Mouse (Mus musculus): ENCODE results near the gene Smap1.
"Not testable (repeated sequence)": the region's sequence is repeated elsewhere in the genome, so short reads cannot be mapped to it uniquely, and the experiment has no call there.

Smap1 gene

GRCm38 (mm10) chr1:23921711-23922529, at the start of gene Smap1:
Gene Smap1, minus strand, starts transcription at chr1:23922317.
- DNase-seq (ENCODE audit: low spot score), result peak; percentile 58

- not testable (repeated sequence) for DNase-seq (ENCODE audit: low spot score)
Measured at GRCm38 (mm10) chr1:23971159-23971558, 49.0 kb upstream of the Smap1 start.

- DNase-seq (ENCODE audit: low spot score), result no peak
Measured at GRCm38 (mm10) chr1:23968027-23968725, 46.1 kb upstream of the Smap1 start.

DNA sequence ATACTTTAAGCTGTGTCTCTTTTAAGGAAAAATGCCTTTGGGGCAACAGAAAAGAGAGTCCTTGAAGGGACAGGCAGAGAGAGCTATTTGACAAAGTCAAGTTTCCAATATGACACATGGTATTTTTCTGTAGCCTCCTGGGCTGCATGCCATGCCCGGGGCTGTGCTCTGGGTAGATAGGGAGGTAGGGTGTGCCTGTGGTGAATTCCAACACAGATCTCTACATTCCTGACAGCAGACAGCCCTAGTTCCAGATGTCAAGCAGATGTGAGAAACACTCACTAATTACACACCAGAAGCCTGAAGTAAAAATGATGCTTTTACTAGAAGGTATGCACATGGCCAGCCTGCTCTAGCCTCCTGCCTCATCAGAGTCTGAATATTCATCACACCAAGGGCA, 44.1 kb upstream of the Smap1 start:
- no peak for DNase-seq (ENCODE audit: low spot score)

- no peak for DNase-seq (ENCODE audit: low spot score)
Measured at GRCm38 (mm10) chr1:23959415-23959732, 37.3 kb upstream of the Smap1 start.

- DNase-seq (ENCODE audit: low spot score), result no peak
Measured at GRCm38 (mm10) chr1:23958668-23959414, 36.7 kb upstream of the Smap1 start.

DNA sequence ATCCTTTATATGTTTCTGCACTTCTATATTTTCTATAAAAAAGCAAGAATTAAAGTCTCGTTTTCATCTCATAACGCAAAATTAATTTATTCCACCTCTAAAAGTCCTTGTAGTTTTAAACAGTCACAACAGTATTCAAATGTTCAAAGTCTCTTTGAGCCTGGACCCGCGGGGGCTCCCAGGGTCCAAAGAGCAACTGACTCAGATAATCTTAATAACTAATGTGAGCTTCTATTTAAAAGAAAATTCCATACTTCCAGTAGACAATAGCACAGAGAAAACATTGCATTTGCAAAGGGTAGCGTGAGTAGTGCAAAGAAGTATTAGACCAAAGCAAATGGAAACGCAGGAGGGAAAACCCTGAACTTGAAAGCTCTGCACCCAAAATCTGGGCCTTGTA, 36.0 kb upstream of the Smap1 start:
- no peak for DNase-seq (ENCODE audit: low spot score)

- DNase-seq (ENCODE audit: low spot score), result no peak
Measured at GRCm38 (mm10) chr1:23955539-23955938, 33.4 kb upstream of the Smap1 start.

GRCm38 (mm10) chr1:23953921-23954320, 31.8 kb upstream of the Smap1 start:
- peak; percentile 42 for DNase-seq (ENCODE audit: low spot score)

DNA sequence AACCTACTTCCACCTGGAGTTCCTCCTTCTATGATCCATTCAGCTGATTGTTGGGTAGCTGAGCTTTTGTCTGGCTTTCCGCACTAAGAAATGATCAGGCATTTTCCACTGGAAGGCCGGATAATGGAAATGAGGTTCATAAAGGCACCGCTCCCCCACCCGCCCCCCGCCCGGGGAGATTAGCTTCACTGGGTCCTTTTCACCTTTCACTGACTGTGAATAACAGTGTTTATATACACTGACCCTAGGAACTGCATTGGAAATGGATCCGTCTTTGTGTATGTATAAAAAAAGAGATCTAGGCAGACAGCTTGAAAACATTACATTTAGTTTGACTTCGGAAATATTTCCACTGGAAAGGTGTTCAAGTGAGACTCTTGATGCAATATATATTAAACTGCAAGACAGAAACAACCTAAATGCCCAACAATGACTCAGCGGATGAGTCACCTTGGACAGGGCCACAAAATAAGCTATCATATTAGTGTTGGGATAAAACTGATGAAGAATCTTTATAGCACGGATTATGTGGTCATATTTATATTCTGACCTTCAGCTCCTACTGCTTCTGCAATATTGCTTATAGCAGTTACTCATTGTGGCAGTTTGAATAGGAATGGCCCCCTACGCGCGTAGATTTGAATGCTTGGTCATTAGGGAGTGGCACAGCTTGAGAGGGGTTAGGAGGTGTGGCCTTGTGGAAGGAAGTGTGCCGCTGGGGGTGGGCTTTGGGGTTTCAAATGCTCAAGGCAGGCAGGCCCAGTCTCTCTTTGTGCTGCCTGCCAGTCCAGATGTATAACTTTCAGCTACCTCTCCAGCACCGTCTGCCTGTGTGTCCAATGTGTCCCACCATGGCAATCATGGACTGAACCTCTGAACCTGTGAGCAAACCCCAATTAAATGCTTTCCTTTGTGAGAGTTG, 26.9 kb upstream of the Smap1 start:
- DNase-seq (ENCODE audit: low spot score), result no peak

DNA sequence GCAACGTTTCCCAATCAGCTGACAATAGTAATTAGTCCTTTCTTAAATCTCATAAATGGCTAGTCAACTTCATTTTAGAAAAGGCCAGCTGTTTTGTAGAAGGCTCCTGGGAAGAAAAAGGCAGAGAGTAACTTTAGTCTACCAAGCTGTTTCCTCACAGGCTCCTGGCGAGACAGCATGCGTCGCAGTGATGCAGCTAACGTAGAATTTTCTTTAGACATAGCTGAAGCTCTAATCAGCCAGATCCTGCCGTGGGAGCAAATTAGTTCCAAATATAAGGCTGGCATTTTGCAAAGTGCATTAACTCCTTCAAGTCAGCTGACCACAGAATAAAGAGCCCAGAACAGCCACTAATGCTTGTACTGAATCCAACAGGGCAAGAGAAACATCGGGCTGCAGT, 26.2 kb upstream of the Smap1 start:
- no peak for DNase-seq (ENCODE audit: low spot score)

DNA sequence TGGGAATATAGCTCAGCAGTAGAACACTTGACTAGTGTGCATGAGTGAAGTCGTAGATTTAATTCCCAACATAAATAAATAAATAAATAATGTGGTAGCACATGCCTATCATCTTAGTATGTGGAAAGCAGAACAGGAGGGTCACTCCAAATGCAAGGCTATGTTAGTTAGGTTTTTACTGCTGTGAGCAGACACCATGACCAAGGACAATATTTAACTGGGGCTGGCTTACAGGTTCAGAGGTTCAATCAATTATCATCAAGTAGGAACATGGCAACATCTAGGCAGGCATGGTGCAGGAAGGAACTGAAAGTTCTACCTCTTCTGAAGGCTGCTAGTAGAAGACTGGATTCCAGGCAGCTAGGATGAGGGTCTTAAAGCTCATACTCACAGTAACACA, 22.0 kb upstream of the Smap1 start:
- DNase-seq (ENCODE audit: low spot score), result no peak

DNA sequence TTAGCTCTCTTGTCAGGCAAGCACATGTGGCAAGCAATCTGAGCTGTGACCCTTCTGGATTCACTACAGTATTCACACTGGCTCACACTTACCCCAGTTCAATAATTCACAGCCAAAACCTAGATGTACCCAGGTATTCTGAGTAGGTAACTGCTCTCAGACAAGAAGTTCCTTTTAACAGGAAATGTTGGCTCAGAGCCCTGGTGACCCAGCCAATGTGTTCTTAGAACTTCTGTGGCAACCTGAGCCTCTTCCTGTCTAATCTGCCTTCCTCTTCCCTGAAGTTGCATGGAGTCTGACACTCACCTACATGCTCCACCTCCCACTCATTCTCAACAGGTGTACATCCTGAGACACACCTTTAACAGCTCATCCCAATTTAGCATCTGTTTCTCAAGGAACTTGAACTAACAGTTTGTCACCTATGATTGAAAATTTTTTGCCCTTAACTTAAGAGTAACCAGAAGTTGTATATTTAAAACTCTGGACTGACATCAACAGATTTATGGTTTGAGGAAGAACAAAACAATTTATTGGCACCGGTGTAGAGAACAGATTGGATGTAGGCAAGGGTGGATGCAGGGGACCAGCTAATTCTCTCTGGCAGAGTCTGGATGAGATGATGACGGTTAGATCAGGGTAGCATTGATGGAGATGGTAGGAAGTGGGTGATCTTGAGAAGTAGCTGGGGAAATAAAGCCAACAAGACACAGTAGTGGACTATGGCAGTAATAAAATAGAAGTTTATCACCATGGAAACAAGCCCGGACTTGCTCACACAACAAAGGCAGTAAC, 21.2 kb upstream of the Smap1 start:
- no peak for DNase-seq (ENCODE audit: low spot score)

- DNase-seq (ENCODE audit: low spot score), result no peak
Measured at GRCm38 (mm10) chr1:23935408-23935762, 13.3 kb upstream of the Smap1 start.

- no peak for DNase-seq (ENCODE audit: low spot score)
Measured at GRCm38 (mm10) chr1:23934669-23935407, 12.7 kb upstream of the Smap1 start.

DNA sequence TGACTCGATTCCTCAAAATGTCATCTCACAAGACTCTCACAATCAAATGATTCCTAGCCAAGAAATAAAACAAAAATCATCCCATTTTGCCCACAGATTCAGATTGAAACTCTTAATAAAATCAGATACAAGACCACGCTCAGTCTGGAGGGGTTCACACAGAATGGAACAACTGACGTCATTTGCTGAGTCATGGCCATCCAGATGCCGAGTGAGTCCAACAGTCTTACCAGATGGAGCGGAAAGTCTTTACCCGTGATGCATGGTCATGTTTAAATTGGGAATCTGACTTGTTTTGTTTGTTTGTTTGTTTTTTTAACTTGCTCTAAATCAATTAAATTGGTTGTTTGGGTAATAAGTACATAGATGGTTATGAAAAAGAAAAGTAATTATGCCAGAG, 7.3 kb upstream of the Smap1 start:
- no peak for DNase-seq (ENCODE audit: low spot score)

GRCm38 (mm10) chr1:23928371-23928770, 6.3 kb upstream of the Smap1 start:
- DNase-seq (ENCODE audit: low spot score), result no peak

GRCm38 (mm10) chr1:23923779-23924708, 1.9 kb upstream of the Smap1 start:
- DNase-seq (ENCODE audit: low spot score), result no peak

GRCm38 (mm10) chr1:23922530-23922884, 390 bp upstream of the Smap1 start:
- no peak for DNase-seq (ENCODE audit: low spot score)

All from left cerebral cortex, adult 11 months (tissue).